Mouse (Mus musculus) thymus, adult 2 months (tissue): ENCODE results near the gene Nav3. TPM values are rescaled to one million over a fixed set of nuclear protein-coding genes. Genes with fewer than 3 reads are reported as not detected.

Source experiments
- DNase-seq: peaks from one replicate; pipeline ENCODE4 v3.0.0; 2021
- H3K27ac ChIP-seq: fragments of 200-500 bp; 2 replicates; pipeline ENCODE4 v1.5.1; 2012; ENCODE audit warnings: low read length, control low read depth; ENCODE audit not compliant: control insufficient read depth, insufficient read depth
- H3K27me3 ChIP-seq: fragments of 200-500 bp; 2 replicates; pipeline ENCODE4 v1.6.1; 2012; ENCODE audit warnings: mild to moderate bottlenecking, low read length, moderate library complexity, mixed read lengths; ENCODE audit not compliant: control insufficient read depth, insufficient read depth
- H3K36me3 ChIP-seq: fragments of 200-500 bp; 2 replicates; pipeline ENCODE4 v1.6.1; 2012; ENCODE audit warnings: mild to moderate bottlenecking, low read length, moderate library complexity; ENCODE audit not compliant: control insufficient read depth, insufficient read depth
- H3K4me1 ChIP-seq: fragments of 200-500 bp; replicated peaks from 2 replicates; pipeline ENCODE4 v1.6.1; 2012; ENCODE audit warnings: low read length; ENCODE audit not compliant: control insufficient read depth, insufficient read depth
- H3K4me3 ChIP-seq: fragments of 200-500 bp; 2 replicates; pipeline ENCODE4 v1.5.1; 2012; ENCODE audit warnings: mild to moderate bottlenecking, low read length, control low read depth, moderate library complexity; ENCODE audit not compliant: control insufficient read depth, insufficient read depth
- CTCF ChIP-seq: fragments of 200-500 bp; IDR thresholded peaks from 2 replicates; pipeline ENCODE4 v1.5.1; 2012; ENCODE audit warnings: mild to moderate bottlenecking, control low read depth, low read length, moderate library complexity, borderline replicate concordance; ENCODE audit not compliant: control insufficient read depth, poor library complexity, insufficient read depth; ENCODE audit errors: extremely low read depth
- POLR2A ChIP-seq: fragments of 200-500 bp; IDR thresholded peaks from 2 replicates; pipeline ENCODE4 v1.6.1; 2012; ENCODE audit warnings: mild to moderate bottlenecking, low read length, control low read depth, moderate library complexity; ENCODE audit not compliant: control insufficient read depth, poor library complexity, insufficient read depth; ENCODE audit errors: extremely low read depth
- WGBS: fragments of 180-500 bp; shearing (Covaris S2); methylation state at CpG from one replicate; pipeline ENCODE4 v1.1.7; 2018; 5-methylcytosine and 5-hydroxymethylcytosine counted together
- polyA plus RNA-seq: library from polyadenylated mRNA; depleted of rRNA; stranded (reverse); fragments of >200 nt; gene quantifications from 2 replicates; pipeline ENCODE4 v1.2.3, GENCODE M21; 2012

Nav3 gene
- polyA plus RNA-seq, 1 experiment, result 0.46 TPM

DNA sequence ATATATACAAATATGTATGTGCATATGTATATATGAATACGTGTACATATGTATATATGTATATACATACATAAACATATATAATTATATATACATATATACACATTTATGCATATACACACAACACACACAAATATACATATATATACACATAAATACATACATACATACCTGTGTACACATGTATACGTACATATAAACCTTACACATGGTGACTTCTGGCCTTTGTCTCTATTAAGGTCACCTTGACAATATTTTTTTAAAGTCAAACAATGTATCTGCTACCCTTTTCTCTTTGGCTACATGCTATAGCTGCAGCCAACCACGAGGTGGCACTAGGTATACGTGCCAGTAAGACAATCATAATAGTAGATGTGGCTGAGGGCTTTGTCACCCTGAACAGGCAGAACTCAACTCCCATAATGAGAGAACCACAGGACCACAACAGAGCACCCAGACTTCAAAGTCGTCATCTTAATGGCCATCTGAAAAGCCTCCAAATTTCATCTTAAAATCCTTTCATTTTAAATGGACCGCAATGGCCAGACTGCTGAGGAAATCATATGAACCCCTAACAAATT lies 535.3 kb downstream of the Nav3 start:
- no peaks in the 10 kb centered on the region for H3K27me3 ChIP-seq
- no peak for DNase-seq
- WGBS, result 18% methylated on average over 6 of the region's 6 CpGs
- no peaks in the 10 kb centered on the region for H3K4me1 ChIP-seq
- no peak overlapping the region for H3K4me3 ChIP-seq
- no peak for TF ChIP-seq CTCF
- no peak for TF ChIP-seq POLR2A
- no peaks in the 10 kb centered on the region for H3K36me3 ChIP-seq
- H3K27ac ChIP-seq, result no peak overlapping the region

DNA sequence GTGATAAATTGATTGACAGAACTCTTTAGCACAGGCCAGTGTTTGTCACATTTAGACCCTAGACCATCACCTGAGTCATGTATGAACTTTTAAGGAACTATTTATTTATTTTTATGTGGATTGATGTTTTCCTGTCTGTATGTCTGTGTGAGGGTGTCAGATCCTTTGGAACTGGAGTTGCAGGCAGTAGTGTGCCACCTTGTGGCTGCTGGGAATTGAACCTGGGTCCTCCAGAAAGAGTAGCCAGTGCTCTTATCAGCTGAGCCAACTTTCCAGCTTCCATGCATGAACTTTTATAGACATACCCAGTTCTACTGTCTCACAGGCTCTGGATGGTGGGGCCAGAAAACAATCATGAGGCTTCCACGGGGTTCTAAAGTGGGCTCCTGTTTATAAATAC lies 536.5 kb downstream of the Nav3 start:
- WGBS, result 77% methylated on average over 1 of the region's 1 CpGs

DNA sequence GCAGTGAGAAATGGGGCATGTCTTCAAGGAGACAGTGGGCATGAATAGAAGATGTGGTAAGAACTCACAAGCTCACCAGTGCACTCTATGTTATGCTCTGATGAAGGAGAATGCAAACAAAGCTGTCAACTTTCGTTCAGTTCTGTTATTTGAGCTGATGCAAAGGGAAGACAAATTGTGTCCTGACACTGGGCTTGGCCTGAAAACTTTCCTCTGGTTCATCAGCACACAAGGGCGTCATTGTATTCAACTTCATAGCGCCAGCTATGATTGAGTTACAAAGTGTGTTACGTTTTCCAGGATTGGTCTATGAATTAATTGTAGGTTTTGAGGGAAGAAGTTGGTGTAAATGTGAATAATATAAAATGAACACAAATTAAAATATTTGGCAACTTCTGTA lies 548.8 kb downstream of the Nav3 start:
- Histone ChIP-seq H3K27me3 (no peaks in the 10 kb centered on the region), H3K36me3 (no peaks in the 10 kb centered on the region), H3K27ac (no peak overlapping the region), H3K4me3 (no peak overlapping the region), H3K4me1 (no peaks in the 10 kb centered on the region)
- TF ChIP-seq POLR2A, result no peak
- no peak for TF ChIP-seq CTCF
- 95% methylated on average over 4 of the region's 4 CpGs for WGBS
- DNase-seq, result no peak

More for the DNA sequence above, 536.5 kb downstream of the Nav3 start:
- H3K27me3 ChIP-seq, result no peaks in the 10 kb centered on the region
- TF ChIP-seq POLR2A (no peak), CTCF (no peak)
- H3K36me3 ChIP-seq, result no peaks in the 10 kb centered on the region
- DNase-seq, result no peak
- H3K4me1 ChIP-seq, result no peaks in the 10 kb centered on the region
- H3K4me3 ChIP-seq, result no peak overlapping the region
- H3K27ac ChIP-seq, result no peak overlapping the region

DNA sequence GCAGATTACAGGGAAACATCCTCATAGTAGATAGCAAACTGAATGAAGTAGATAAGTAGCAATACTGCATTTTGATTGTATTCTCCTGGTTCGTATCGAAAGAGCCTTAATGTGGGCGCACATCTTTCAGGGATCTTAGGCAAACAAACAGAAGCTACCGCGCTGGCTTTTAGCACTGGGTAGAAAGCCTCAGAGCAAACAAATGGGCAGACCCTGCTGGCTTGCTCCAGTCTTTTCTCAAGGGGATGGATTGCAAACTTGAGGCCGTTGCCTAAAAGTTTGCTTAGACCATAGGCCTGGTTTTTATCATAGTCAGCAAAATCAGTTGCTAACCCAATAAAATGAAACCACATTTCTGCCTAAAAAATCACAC lies 549.6 kb downstream of the Nav3 start:
- no peaks in the 10 kb centered on the region for H3K4me1 ChIP-seq
- DNase-seq, result no peak
- no peaks in the 10 kb centered on the region for H3K36me3 ChIP-seq
- 84% methylated on average over 6 of the region's 6 CpGs for WGBS
- H3K27me3 ChIP-seq, result no peaks in the 10 kb centered on the region
- H3K4me3 ChIP-seq, result no peak overlapping the region
- TF ChIP-seq POLR2A, result no peak
- no peak for TF ChIP-seq CTCF
- no peak overlapping the region for H3K27ac ChIP-seq

DNA sequence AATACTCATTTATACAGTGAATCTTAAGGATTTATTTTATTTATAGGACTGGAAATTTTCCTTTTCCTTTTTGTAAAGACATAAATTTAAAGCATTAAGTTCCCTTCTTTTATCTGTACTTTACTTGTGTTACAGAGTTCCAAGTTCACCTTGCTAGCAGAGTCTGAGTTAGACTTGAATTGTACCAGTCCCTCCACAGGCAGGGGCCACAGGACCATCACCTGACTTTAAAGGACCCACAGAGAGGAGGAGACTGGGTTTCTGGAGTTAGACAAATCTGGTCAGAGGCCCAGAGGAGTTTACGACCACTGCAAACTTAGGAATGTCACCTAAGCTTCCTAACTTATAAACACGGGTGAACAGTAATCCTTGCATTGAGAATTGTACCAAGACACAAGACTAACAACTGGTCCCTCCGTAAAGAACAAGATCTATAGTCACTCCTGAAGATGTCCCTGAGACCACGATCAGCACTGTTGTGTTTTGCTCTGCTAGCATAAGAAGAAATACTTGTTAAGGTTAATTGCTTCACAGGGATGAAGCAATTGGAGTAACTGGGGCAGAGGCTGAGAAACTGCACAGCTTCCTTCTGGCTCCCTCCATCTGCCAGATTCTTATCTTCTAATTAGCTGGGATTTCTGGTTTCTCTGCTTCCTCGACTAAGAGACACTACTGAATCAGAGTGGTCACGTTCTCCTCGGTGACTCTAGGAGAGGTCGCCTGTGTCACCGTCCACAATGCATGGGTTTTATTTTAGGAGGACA lies 550.2 kb downstream of the Nav3 start:
- H3K4me3 ChIP-seq, result no peak overlapping the region
- TF ChIP-seq CTCF, result no peak
- no peak for TF ChIP-seq POLR2A
- no peaks in the 10 kb centered on the region for H3K36me3 ChIP-seq
- no peaks in the 10 kb centered on the region for H3K4me1 ChIP-seq
- no peak for DNase-seq
- H3K27me3 ChIP-seq, result no peaks in the 10 kb centered on the region
- H3K27ac ChIP-seq, result no peak overlapping the region
- WGBS, result 73% methylated on average over 9 of the region's 9 CpGs

DNA sequence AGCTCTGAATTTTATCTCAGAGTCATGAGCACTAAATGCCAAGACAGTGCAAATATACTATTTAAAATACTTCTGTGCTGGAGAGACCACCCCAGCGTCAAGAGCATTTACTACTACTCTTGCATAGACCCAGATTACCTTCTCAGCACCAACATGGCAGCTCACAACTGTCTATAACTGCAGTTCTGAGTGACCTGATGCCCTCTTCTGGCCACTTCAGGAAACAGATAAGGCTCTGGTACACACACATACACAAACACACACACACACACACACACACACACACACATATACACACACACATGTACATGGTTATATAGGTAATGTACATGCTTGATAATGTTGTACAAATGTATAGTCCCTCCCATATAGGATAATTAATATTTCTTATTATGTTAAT lies 551.2 kb downstream of the Nav3 start:
- H3K4me1 ChIP-seq, result no peaks in the 10 kb centered on the region
- H3K27me3 ChIP-seq, result no peaks in the 10 kb centered on the region
- TF ChIP-seq CTCF (no peak), POLR2A (no peak)
- H3K4me3 ChIP-seq, result no peak overlapping the region
- 96% methylated on average over 1 of the region's 1 CpGs for WGBS
- DNase-seq, result no peak
- H3K27ac ChIP-seq, result no peak overlapping the region
- no peaks in the 10 kb centered on the region for H3K36me3 ChIP-seq
